Mouse (Mus musculus): Measurements from ENCODE around the gene Gm44503. TPM values are rescaled to one million over a fixed set of nuclear protein-coding genes. Genes with fewer than 3 reads are reported as not detected.
A peak's percentile ranks its signal among the peaks of the same experiment; 100 is the strongest.

Gene Gm44503
- polyA plus RNA-seq, 1 experiment from 2014 or later = not detected

DNA sequence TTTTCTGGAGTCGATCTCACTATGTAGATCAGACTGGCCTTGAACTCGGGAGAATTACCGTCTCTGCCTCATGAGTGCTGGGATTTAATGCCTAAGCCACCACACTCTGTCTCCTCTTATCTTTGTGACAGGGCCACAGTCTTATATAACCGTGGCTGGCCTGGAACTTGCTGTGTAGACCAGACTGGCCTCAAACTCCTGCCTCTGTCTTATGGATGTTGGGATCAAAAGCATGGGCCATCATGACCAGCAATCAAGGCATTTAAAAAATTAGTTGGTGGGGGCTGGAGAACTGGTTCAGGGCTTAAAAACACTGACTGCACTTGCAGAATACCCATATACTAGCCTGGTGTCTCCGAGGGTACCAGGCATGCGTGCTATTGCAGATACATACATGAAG is 81.4 kb downstream of the Gm44503 start, which contains the start of gene Pigb:
Gene Pigb, minus strand, starts transcription at position 299 of the 400 bp plus-strand sequence.
- Histone ChIP-seq H3K4me3 (peak within 1 kb of the TSS; percentile 75), H3K4me2 (replicated peaks) (peak within 1 kb of the TSS; percentile 75), H3K27ac (replicated peaks) (peak within 1 kb of the TSS; percentile 86), H3K27me3 (no peaks in the 10 kb centered on the region), H3K9ac (replicated peaks) (peak within 1 kb of the TSS; percentile 81), H3K4me1 (peaks cover 24% of the 10 kb centered on the region), H3K36me3 (peaks cover 4% of the 10 kb centered on the region; the same call in 1 of the 2 replicates), H3K9me3 (no peaks in the 10 kb centered on the region)
- ATAC-seq (replicated peaks) = no peak
- WGBS = 30% methylated on average over 6 of the region's 6 CpGs

DNA sequence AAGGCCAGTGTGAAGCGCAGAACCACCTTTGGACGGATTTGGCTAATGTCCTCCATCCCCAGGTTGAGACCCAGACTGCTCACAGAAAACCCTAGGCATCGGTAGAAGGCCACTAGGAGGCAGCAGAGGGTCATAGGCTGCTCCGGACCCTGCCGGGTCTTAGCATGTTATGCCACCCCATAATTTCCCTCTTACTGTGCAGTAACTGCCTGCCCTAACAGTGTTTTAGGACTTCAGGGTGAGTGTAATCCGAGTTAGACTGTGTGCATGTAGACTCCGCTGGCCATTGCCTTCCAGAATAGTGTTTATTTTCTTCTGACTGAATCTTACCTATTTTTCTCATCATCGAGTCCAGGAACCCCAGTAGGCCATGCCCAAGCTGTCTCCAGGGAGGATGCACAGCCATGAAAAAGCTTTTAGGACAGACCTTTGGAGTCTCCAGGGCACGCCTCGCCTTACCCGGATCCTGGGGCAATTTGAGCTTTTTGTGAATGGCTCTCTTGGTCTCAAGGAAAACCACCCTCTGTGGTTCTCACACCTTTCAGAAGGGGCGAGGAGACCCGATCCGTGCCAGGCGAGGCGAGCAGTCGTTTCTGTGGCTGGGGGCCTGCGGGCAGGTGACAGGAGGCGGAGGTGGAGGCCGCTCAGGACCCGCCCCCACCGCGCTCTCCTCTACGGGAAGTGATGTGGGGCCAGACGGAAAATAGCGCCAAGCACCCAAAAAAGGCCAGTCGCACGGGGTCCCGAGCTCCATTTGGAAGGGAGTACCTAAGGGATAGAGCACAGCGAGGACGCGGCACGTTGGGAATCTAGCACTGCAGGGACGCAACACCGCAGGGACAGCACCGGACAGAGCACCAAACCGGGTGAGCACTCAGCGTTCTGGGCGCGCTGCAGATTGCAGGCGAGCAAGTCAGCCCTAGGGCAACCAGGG is 85.8 kb downstream of the Gm44503 start, which contains the start of gene Rab27a:
Gene Rab27a, plus strand, starts transcription at position 709 of the 934 bp plus-strand sequence.
- no peaks in the 10 kb centered on the region for H3K36me3 ChIP-seq
- H3K4me1 ChIP-seq = peaks cover 20% of the 10 kb centered on the region
- ATAC-seq (replicated peaks) = peak; percentile 67
- no peaks in the 10 kb centered on the region for H3K27me3 ChIP-seq
- H3K27ac ChIP-seq (replicated peaks) = no peak within 1 kb of the TSS
- H3K4me2 ChIP-seq (replicated peaks) = peak within 1 kb of the TSS; percentile 86
- WGBS = 2% methylated on average over 41 of the region's 41 CpGs
- peak within 1 kb of the TSS; percentile 40 for H3K4me3 ChIP-seq
- peak within 1 kb of the TSS; percentile 53 for H3K9ac ChIP-seq (replicated peaks)
- no peaks in the 10 kb centered on the region for H3K9me3 ChIP-seq

DNA sequence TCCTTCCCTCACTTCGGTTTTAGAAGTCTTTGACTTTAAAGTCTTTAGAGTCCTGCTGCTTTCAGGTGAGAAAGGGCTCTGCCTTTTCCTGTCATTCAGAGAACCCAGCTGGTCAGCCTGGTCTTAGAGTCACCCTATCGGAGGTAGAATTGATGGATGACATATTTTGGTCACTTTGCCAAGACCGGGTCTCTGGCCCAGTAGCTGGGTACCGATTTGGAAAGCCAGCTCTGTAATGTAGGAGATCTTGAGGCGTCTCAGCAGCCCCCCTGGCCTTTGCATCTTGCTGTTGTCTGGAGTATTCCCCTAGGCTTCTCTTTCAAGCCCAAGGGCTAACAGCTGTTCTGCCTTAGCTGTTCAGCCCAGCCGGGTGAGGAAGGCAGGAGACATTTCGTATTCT is 86.6 kb downstream of the Gm44503 start:
- Histone ChIP-seq H3K4me2 (replicated peaks) (peak overlapping the region; percentile 86), H3K27me3 (no peaks in the 10 kb centered on the region), H3K4me3 (peak overlapping the region; percentile 40), H3K36me3 (no peaks in the 10 kb centered on the region), H3K27ac (replicated peaks) (no peak overlapping the region), H3K9me3 (no peaks in the 10 kb centered on the region), H3K9ac (replicated peaks) (peak overlapping the region; percentile 53; the same call in 1 of the 2 replicates), H3K4me1 (peaks cover 17% of the 10 kb centered on the region)
- WGBS = 18% methylated on average over 7 of the region's 7 CpGs
- no peak for ATAC-seq (replicated peaks)

DNA sequence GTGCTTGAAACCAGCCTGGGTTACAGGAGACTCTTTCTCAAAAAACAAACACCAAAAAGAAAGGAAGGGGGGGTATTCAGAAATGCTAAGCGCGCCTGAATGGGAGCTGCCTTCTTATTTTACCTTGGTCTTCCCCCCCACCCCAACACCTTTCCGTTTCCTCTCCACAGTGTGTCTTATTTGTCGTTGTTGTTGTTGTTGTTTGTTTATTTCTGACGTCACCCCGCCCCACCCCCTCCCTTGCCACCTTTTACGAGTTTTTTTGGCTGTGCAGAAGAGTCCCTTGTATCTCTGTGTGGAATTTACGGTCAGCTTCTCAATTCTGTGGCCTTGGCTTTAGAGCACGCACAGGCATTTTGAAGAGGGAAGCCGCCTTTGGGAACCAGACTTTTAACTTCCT is 87.1 kb downstream of the Gm44503 start:
- no peaks in the 10 kb centered on the region for H3K27me3 ChIP-seq
- H3K9ac ChIP-seq (replicated peaks) = no peak overlapping the region
- H3K36me3 ChIP-seq = no peaks in the 10 kb centered on the region
- no peaks in the 10 kb centered on the region for H3K9me3 ChIP-seq
- H3K4me1 ChIP-seq = peaks cover 13% of the 10 kb centered on the region
- H3K4me3 ChIP-seq = no peak overlapping the region
- H3K27ac ChIP-seq (replicated peaks) = no peak overlapping the region
- 78% methylated on average over 10 of the region's 10 CpGs for WGBS
- no peak for ATAC-seq (replicated peaks)
- no peak overlapping the region for H3K4me2 ChIP-seq (replicated peaks)

DNA sequence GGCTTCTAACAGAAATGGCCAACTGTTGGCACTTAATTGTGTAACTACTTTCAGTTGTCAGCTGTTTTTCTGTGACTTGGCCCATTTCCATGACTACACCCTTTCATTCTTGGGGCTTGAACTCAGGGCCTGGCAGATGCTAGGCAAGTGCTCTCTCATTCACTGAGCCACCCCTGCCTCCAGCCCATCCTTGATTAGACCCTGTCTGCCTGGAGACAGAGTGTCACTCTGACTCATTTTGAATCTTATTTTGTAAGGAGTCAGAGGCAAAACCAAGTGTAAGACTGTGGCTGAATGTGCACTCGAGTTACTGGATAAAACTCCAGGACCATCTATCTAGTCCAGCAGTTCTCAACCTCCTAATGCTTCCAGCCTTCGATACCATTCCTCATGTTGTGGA is 89.3 kb downstream of the Gm44503 start:
- H3K9ac ChIP-seq (replicated peaks) = no peak overlapping the region

DNA sequence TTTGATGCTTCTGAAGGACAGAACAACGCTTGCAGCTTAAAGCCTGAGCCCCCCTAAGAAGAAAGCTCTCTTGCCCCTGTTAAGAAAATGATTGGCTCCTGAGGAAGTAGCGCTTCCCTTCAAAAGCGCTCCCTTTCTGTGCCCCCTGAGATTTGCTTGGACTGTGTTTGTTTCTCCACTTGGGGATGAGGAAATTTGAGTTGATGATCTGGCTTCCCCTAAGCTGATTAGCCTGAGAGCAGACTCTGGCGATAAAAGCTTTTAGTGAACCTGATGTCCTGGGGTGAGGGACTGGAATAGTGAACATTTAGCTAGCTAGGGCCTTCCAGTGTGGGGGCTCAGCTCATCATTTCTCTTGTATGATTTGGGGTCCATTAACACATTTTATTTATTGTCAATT is 90.3 kb downstream of the Gm44503 start:
- Histone ChIP-seq H3K4me3 (no peak overlapping the region), H3K36me3 (no peaks in the 10 kb centered on the region), H3K27me3 (no peaks in the 10 kb centered on the region), H3K9ac (replicated peaks) (no peak overlapping the region), H3K4me2 (replicated peaks) (no peak overlapping the region), H3K4me1 (peaks cover 13% of the 10 kb centered on the region), H3K9me3 (no peaks in the 10 kb centered on the region), H3K27ac (replicated peaks) (no peak overlapping the region)
- 2% methylated on average over 4 of the region's 4 CpGs for WGBS
- no peak for ATAC-seq (replicated peaks)

More for the DNA sequence above, 89.3 kb downstream of the Gm44503 start:
- H3K4me2 ChIP-seq (replicated peaks) = no peak overlapping the region
- no peak overlapping the region for H3K4me3 ChIP-seq
- H3K36me3 ChIP-seq = no peaks in the 10 kb centered on the region
- 87% methylated on average over 2 of the region's 2 CpGs for WGBS
- peaks cover 13% of the 10 kb centered on the region for H3K4me1 ChIP-seq
- no peaks in the 10 kb centered on the region for H3K9me3 ChIP-seq
- no peak overlapping the region for H3K27ac ChIP-seq (replicated peaks)
- no peaks in the 10 kb centered on the region for H3K27me3 ChIP-seq
- ATAC-seq (replicated peaks) = no peak

DNA sequence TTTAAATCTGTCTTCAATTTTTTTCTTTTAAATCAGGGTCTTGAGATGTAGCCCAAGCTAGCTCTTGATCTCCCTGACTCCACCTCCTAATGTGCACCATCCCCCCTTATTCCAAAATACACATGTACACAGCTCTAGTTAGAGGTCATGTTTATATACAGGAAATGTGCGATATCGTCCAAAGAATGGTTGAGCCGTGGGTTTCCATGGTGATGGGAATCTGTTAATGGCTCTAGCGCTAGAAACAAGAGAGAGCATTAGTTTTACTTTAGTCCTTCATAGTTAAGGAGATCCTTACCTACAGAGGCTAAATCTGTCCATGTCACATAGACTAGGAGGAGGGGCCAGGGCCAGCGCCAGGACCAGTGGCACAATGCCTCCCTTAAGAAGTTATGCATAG is 91.2 kb downstream of the Gm44503 start:
- no peak overlapping the region for H3K4me3 ChIP-seq
- 55% methylated on average over 5 of the region's 5 CpGs for WGBS
- no peaks in the 10 kb centered on the region for H3K9me3 ChIP-seq
- H3K27ac ChIP-seq (replicated peaks) = no peak overlapping the region
- no peak overlapping the region for H3K9ac ChIP-seq (replicated peaks)
- peaks cover 6% of the 10 kb centered on the region; the same call in 1 of the 2 replicates for H3K4me1 ChIP-seq
- H3K36me3 ChIP-seq = no peaks in the 10 kb centered on the region
- no peak for ATAC-seq (replicated peaks)
- H3K4me2 ChIP-seq (replicated peaks) = no peak overlapping the region
- no peaks in the 10 kb centered on the region for H3K27me3 ChIP-seq

DNA sequence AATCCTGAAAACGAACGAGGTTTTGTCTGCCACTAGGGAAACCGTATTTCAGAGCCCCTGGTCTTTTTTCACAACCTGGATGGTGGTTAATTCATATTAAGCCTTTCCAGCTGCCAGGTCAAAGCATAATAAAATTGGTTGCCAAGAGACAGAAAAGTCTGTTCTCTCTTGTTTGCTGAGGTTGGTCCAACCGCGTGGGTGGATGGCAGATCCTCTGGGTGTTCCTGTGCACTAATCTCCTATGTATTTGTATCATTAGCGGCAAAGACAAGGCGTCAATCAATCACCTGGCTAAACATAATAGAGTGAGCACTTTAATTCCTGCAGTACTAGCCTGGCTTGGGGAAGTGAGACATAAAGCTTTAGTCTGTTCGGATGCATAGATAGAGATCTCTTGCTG is 92.0 kb downstream of the Gm44503 start:
- Histone ChIP-seq H3K27me3 (no peaks in the 10 kb centered on the region), H3K36me3 (no peaks in the 10 kb centered on the region), H3K9me3 (no peaks in the 10 kb centered on the region), H3K4me2 (replicated peaks) (no peak overlapping the region), H3K4me3 (no peak overlapping the region), H3K4me1 (no peaks in the 10 kb centered on the region; the same call in 1 of the 2 replicates), H3K27ac (replicated peaks) (no peak overlapping the region), H3K9ac (replicated peaks) (no peak overlapping the region)
- 60% methylated on average over 8 of the region's 8 CpGs for WGBS
- no peak for ATAC-seq (replicated peaks)

DNA sequence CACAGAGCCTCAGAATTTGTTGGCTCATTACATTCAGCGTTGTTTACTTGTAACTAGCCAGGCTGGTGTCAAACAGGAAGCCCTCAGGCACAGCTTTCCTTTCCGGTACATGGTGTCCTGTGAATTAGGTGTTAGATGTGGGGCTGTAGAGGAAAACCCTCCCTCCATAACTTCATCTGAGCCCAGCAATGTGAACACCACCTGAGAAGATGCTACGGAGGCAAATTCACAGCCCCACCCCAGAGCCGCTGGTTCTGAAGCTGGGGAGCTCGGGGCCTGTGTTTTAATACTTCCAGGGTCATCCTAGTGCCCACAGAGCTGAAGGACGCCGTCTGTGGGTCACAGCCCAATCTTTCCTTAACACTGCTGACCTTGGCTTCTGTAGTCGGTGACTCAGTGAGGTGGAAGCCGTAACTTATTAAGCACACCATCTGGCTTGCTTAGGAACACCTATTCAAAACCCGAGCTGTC is 96.8 kb downstream of the Gm44503 start:
- 69% methylated on average over 10 of the region's 10 CpGs for WGBS
- no peak overlapping the region for H3K27ac ChIP-seq (replicated peaks)
- no peak overlapping the region for H3K4me3 ChIP-seq
- H3K9ac ChIP-seq (replicated peaks) = no peak overlapping the region
- ATAC-seq (replicated peaks) = no peak
- H3K4me2 ChIP-seq (replicated peaks) = no peak overlapping the region
- no peaks in the 10 kb centered on the region for H3K9me3 ChIP-seq
- no peaks in the 10 kb centered on the region for H3K36me3 ChIP-seq
- H3K27me3 ChIP-seq = no peaks in the 10 kb centered on the region
- H3K4me1 ChIP-seq = no peaks in the 10 kb centered on the region

DNA sequence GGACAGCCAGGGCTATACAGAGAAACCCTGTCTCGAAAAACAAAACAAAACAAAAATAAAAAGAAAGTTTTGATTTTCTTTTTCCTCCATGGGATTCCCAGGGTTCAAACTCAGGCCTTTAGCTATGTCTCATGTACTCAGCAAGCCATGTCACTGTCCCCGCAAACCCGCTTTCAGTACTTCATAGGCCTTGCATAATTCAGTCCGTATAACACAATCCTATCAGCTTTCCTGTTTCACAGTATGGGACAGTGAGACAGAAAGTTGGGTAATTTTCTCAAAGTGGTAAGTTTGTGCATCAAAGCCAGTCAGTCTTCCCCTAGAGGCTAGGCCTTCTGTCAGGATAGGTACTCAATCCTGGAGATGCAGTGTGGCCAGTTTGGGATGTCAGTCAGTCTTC is 100.6 kb downstream of the Gm44503 start:
- 85% methylated on average over 4 of the region's 4 CpGs for WGBS
- no peak overlapping the region for H3K4me3 ChIP-seq
- no peaks in the 10 kb centered on the region for H3K27me3 ChIP-seq
- no peak overlapping the region for H3K4me2 ChIP-seq (replicated peaks)
- no peaks in the 10 kb centered on the region for H3K36me3 ChIP-seq
- H3K27ac ChIP-seq (replicated peaks) = no peak overlapping the region
- no peaks in the 10 kb centered on the region for H3K9me3 ChIP-seq
- H3K9ac ChIP-seq (replicated peaks) = no peak overlapping the region
- peaks cover 4% of the 10 kb centered on the region; the same call in 1 of the 2 replicates for H3K4me1 ChIP-seq
- no peak for ATAC-seq (replicated peaks)

DNA sequence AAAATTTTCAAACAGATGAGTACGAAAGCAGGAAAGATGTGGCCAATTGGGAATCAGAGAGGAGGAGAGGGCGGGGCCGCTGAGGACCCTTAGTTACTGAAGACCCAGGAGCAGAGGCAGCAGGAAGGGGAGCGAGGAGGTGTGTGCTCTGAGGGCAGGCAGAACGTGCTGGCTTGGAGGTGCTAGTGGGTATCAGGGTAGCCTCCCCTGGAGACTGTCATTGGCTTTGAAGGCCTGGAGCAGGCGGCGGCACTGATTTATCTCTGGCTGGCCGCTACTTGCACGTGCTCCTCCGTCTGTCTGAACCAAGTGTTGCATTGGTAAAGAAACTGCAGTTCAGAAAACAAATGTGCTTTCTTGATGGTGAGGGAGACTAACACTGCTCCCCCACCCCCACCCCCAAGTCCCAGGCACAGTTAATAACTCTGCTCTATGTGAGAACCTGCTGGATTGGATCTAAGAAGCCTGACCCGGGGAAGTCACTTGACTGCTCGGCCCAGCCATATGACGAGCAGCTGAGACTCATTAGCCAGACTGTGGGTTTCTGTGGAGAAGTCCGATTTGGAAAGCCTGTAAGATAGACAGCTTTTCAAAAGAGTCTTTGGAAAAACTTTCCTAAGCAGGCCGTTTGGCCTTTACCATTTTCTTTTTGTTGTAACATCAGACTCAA is 105.1 kb downstream of the Gm44503 start:
- WGBS = 41% methylated on average over 15 of the region's 15 CpGs
- H3K27me3 ChIP-seq = no peaks in the 10 kb centered on the region
- H3K27ac ChIP-seq (replicated peaks) = no peak overlapping the region
- ATAC-seq (replicated peaks) = no peak
- H3K4me2 ChIP-seq (replicated peaks) = peak overlapping the region; percentile 3; the same call in 1 of the 2 replicates
- H3K9me3 ChIP-seq = no peaks in the 10 kb centered on the region
- H3K9ac ChIP-seq (replicated peaks) = no peak overlapping the region
- H3K36me3 ChIP-seq = no peaks in the 10 kb centered on the region
- H3K4me1 ChIP-seq = peaks cover 7% of the 10 kb centered on the region; the same call in 1 of the 2 replicates
- no peak overlapping the region for H3K4me3 ChIP-seq

All from forebrain, embryonic 15.5 days (tissue).